14 mouse cellular contexts compared by ENCODE assay signal in the genomic region with DNA sequence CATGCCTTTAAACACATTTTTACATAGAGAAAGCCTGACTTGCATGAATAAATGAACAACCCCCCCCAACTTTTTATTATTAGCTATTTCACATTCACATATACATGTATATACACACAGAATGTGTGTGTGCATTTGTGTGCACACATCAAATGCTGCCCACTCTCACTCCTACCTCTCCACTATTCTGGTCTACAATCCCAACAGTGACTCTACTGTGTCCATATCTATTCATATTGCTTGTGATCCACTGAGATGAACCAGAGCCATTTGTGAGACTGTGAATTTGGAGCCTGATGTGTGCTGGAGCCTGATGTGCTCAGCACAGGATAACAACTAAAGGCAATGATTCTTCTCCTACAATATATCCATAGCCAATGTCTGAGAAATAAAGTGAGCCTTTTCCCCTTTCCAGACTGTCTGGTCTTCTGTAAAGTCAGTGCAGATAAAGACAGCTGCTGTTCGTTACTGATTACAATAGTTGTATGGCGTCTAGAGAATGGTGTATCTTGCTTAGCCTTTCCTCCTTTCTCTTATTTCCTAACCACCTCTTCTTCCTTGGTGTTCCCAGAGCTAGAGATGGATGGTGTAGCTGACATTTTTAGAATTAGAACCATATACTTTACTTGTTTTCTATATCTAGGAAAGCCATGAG. TPM values are rescaled to one million over a fixed set of nuclear protein-coding genes. Genes with fewer than 3 reads are reported as not detected.
DNase-seq lines count a peak whose midpoint lies in the region; ATAC-seq lines count a peak whose summit lies in the region.
"Had no signal": no experiment of that assay in that cellular context is flagged by ENCODE, and none has a peak within 500 bp of the region (broad histone marks: within the 10 kb centered on the region; RNA-seq: fewer than 3 reads in every experiment).

No protein-coding gene starts in this region.

- ATAC-seq in embryonic facial prominence, embryonic 12.5 days (ENCODE audit: insufficient number of reproducible peaks, insufficient read depth, low FRiP score, low TSS enrichment) = no peak
- 0 out of 2 replicates have a peak, but pooled peaks have one; percentile 11 for ATAC-seq in lung, embryonic 16.5 days (ENCODE audit: low read depth)
- ATAC-seq in megakaryocyte-erythroid progenitor cell, adult 5-6 weeks (replicated peaks; ENCODE audit: low FRiP score, low TSS enrichment, poor library complexity, severe bottlenecking) = peak; percentile 94

- peak overlapping the region; percentile 15; the same call in 1 of the 2 replicates for H3K4me2 ChIP-seq in embryonic facial prominence, embryonic 12.5 days (replicated peaks)
- H3K4me2 ChIP-seq in lung, embryonic 16.5 days (ENCODE audit: low read depth, low read length) = peak overlapping the region; percentile 33
- H3K4me2 ChIP-seq: hindbrain, embryonic 12.5 days had no signal

- H3K9ac ChIP-seq in embryonic facial prominence, embryonic 12.5 days = no peak overlapping the region
- H3K9ac ChIP-seq in lung, embryonic 16.5 days (ENCODE audit: low read length) = no peak overlapping the region
- H3K9ac ChIP-seq: forebrain, postnatal 0 days; hindbrain, embryonic 12.5 days had no signal

- H3K9me3 ChIP-seq in embryonic facial prominence, embryonic 12.5 days = no peaks in the 10 kb centered on the region
- no peaks in the 10 kb centered on the region for H3K9me3 ChIP-seq in embryonic facial prominence, embryonic 10.5 days
- H3K9me3 ChIP-seq in lung, embryonic 16.5 days (ENCODE audit: control insufficient read depth, low read length) = no peaks in the 10 kb centered on the region
- H3K9me3 ChIP-seq: hindbrain, embryonic 12.5 days had no signal

- H3K4me3 ChIP-seq in embryonic facial prominence, embryonic 12.5 days = no peak overlapping the region
- H3K4me3 ChIP-seq in embryonic facial prominence, embryonic 10.5 days = no peak overlapping the region
- H3K4me3 ChIP-seq in lung, embryonic 16.5 days (ENCODE audit: low read length) = no peak overlapping the region
- H3K4me3 ChIP-seq: hindbrain, embryonic 12.5 days; layer of hippocampus, adult 2 months had no signal

- intact Hi-C loops in heart, postnatal 14 days (cut with DNase I) = no loop called here

- H3K4me1 ChIP-seq in embryonic facial prominence, embryonic 12.5 days = peaks cover 12% of the 10 kb centered on the region; the same call in 1 of the 2 replicates
- peaks cover 14% of the 10 kb centered on the region for H3K4me1 ChIP-seq in embryonic facial prominence, embryonic 10.5 days
- peaks cover 9% of the 10 kb centered on the region; the same call in 1 of the 2 replicates for H3K4me1 ChIP-seq in lung, embryonic 16.5 days (replicated peaks; ENCODE audit: control insufficient read depth, insufficient read depth, low read length)

- DNase-seq in embryonic facial prominence, embryonic 10.5 days (ENCODE audit: low spot score) = no peak
- DNase-seq in lung, postnatal 4 days = no peak
- peak; percentile 59 for DNase-seq in induced T-regulatory cell, adult 2 months (ENCODE audit: low read depth)
- no peak for DNase-seq in adrenal gland, adult (ENCODE audit: inconsistent age in 2 of 2, low spot score in 1 of 2)
- no peak for DNase-seq in heart, postnatal 14 days
- DNase-seq: cerebellum, postnatal 14 days; forebrain, postnatal 0 days; heart, adult 18-20 months; thymus, postnatal 36 days had no signal

- no peaks in the 10 kb centered on the region for H3K36me3 ChIP-seq in embryonic facial prominence, embryonic 12.5 days
- H3K36me3 ChIP-seq in embryonic facial prominence, embryonic 10.5 days (replicated peaks) = no peaks in the 10 kb centered on the region
- no peaks in the 10 kb centered on the region for H3K36me3 ChIP-seq in lung, embryonic 16.5 days (ENCODE audit: control insufficient read depth, insufficient read depth, low read length)
- H3K36me3 ChIP-seq: hindbrain, embryonic 12.5 days had no signal

- H3K27ac ChIP-seq in embryonic facial prominence, embryonic 12.5 days = peak overlapping the region; percentile 54; the same call in 1 of the 2 replicates
- H3K27ac ChIP-seq in embryonic facial prominence, embryonic 10.5 days (replicated peaks) = no peak overlapping the region
- peak overlapping the region; percentile 91 for H3K27ac ChIP-seq in lung, embryonic 16.5 days (ENCODE audit: low read length)
- H3K27ac ChIP-seq: hindbrain, embryonic 12.5 days; layer of hippocampus, adult 2 months had no signal

- no peaks in the 10 kb centered on the region for H3K27me3 ChIP-seq in embryonic facial prominence, embryonic 12.5 days
- no peaks in the 10 kb centered on the region for H3K27me3 ChIP-seq in embryonic facial prominence, embryonic 10.5 days (replicated peaks; ENCODE audit: low read depth, poor library complexity, severe bottlenecking)
- no peaks in the 10 kb centered on the region for H3K27me3 ChIP-seq in lung, embryonic 16.5 days (ENCODE audit: control insufficient read depth, insufficient read depth, low read depth, low read length)
- H3K27me3 ChIP-seq: hindbrain, embryonic 12.5 days had no signal

- 59% methylated on average over 2 of the region's 2 CpGs for WGBS in embryonic facial prominence, embryonic 12.5 days
- WGBS in embryonic facial prominence, embryonic 10.5 days = 67% methylated on average over 2 of the region's 2 CpGs
- WGBS in lung, embryonic 16.5 days = 51% methylated on average over 2 of the region's 2 CpGs

RNA-seq across cellular contexts. Expression of a gene that starts 16.0 kb away (rescaled TPM):
- 10.0 and 11.5 TPM in 2 replicates for polyA plus RNA-seq in embryonic facial prominence, embryonic 12.5 days (2016; fragmentation: Nextera tagmentation; extraction: Ambion mirVana)
- polyA plus RNA-seq in embryonic facial prominence, embryonic 10.5 days (2016; fragmentation: Nextera tagmentation; extraction: Ambion mirVana) = 8.6 and 9.5 TPM in 2 replicates
- 12.0 and 12.5 TPM in 2 replicates for polyA plus RNA-seq in lung, embryonic 16.5 days (2015; fragmentation: Nextera tagmentation; extraction: Ambion mirVana)
- 2.8 and 6.3 TPM in 2 replicates for total RNA-seq in megakaryocyte-erythroid progenitor cell, adult 5-6 weeks (2014; fragmentation: Nextera tagmentation)
- total RNA-seq in megakaryocyte-erythroid progenitor cell, adult 5-6 weeks (2017) = 3.6 and 6.2 TPM in 2 replicates
- 1 to 10 TPM; 2.4 to 2.9 TPM for total RNA-seq in heart, postnatal 14 days (2021)

RNA-seq across cellular contexts. Expression of a gene that starts 22.6 kb away (rescaled TPM):
- polyA plus RNA-seq in embryonic facial prominence, embryonic 12.5 days (2016; fragmentation: Nextera tagmentation; extraction: Ambion mirVana) = 15.3 and 16.0 TPM in 2 replicates
- polyA plus RNA-seq in embryonic facial prominence, embryonic 10.5 days (2016; fragmentation: Nextera tagmentation; extraction: Ambion mirVana) = 15.6 and 15.7 TPM in 2 replicates
- 15.0 and 17.1 TPM in 2 replicates for polyA plus RNA-seq in lung, embryonic 16.5 days (2015; fragmentation: Nextera tagmentation; extraction: Ambion mirVana)
- 7.6 and 11.4 TPM in 2 replicates for total RNA-seq in megakaryocyte-erythroid progenitor cell, adult 5-6 weeks (2014; fragmentation: Nextera tagmentation)
- total RNA-seq in megakaryocyte-erythroid progenitor cell, adult 5-6 weeks (2017) = 11.4 and 11.8 TPM in 2 replicates
- total RNA-seq in heart, postnatal 14 days (2021) = 1 to 10 TPM; 5.8 to 6.5 TPM

RNA-seq across cellular contexts. Expression of a gene that starts 49.8 kb away (rescaled TPM):
- 2.8 and 3.3 TPM in 2 replicates for polyA plus RNA-seq in embryonic facial prominence, embryonic 12.5 days (2016; fragmentation: Nextera tagmentation; extraction: Ambion mirVana)
- 3.2 and 4.1 TPM in 2 replicates for polyA plus RNA-seq in embryonic facial prominence, embryonic 10.5 days (2016; fragmentation: Nextera tagmentation; extraction: Ambion mirVana)
- polyA plus RNA-seq in lung, embryonic 16.5 days (2015; fragmentation: Nextera tagmentation; extraction: Ambion mirVana) = 6.9 and 8.8 TPM in 2 replicates
- 5.4 and 5.7 TPM in 2 replicates for total RNA-seq in megakaryocyte-erythroid progenitor cell, adult 5-6 weeks (2014; fragmentation: Nextera tagmentation)
- 4.9 and 6.8 TPM in 2 replicates for total RNA-seq in megakaryocyte-erythroid progenitor cell, adult 5-6 weeks (2017)
- 1 to 10 TPM in 1 of 2 experiments, under 1 TPM in 1; 0.76 to 1.4 TPM for total RNA-seq in heart, postnatal 14 days (2021)
